ENCODE assay signal across 8 mouse cellular contexts in genomic region chr5:118002059-118002458, GRCm38 (mm10). TPM values are rescaled to one million over a fixed set of nuclear protein-coding genes. Genes with fewer than 3 reads are reported as not detected.
DNase-seq lines count a peak whose midpoint lies in the region; ATAC-seq and TF ChIP-seq lines count a peak whose summit lies in the region.

No protein-coding gene starts in this region.

- DNase-seq in neural tube, embryonic 10.5 days (ENCODE audit: extremely low spot score, low spot score): peak; percentile 79
- peak; percentile 72 to 84 for DNase-seq in cerebellum, adult 2 months
- DNase-seq in forebrain, postnatal 0 days: peak; percentile 81
- peak; percentile 84 for DNase-seq in hindbrain, postnatal 0 days (ENCODE audit: low spot score)
- DNase-seq in left cerebral cortex, postnatal 36 days (ENCODE audit: low spot score in 2 of 2): peak; percentile 52 to 64
- peak; percentile 88 for DNase-seq in midbrain, embryonic 14.5 days
- peak; percentile 79 for DNase-seq in stomach, postnatal 0 days (ENCODE audit: low spot score)

- H3K4me1 ChIP-seq in neural tube, embryonic 15.5 days: no peaks in the 10 kb centered on the region; the same call in 1 of the 2 replicates
- H3K4me1 ChIP-seq in cerebellum, adult 2 months (ENCODE audit: control insufficient read depth, insufficient read depth, low read length): peaks cover 47% of the 10 kb centered on the region
- no peaks in the 10 kb centered on the region for H3K4me1 ChIP-seq in forebrain, postnatal 0 days (ENCODE audit: insufficient read depth)
- H3K4me1 ChIP-seq in hindbrain, postnatal 0 days (ENCODE audit: insufficient read depth, low read length): no peaks in the 10 kb centered on the region
- H3K4me1 ChIP-seq in midbrain, embryonic 14.5 days (ENCODE audit: control insufficient read depth, insufficient read depth, low read length): no peaks in the 10 kb centered on the region
- H3K4me1 ChIP-seq in stomach, postnatal 0 days (replicated peaks; ENCODE audit: control insufficient read depth, insufficient read depth): no peaks in the 10 kb centered on the region

- peaks cover 94% of the 10 kb centered on the region for H3K36me3 ChIP-seq in neural tube, embryonic 15.5 days
- peaks cover 95% of the 10 kb centered on the region for H3K36me3 ChIP-seq in forebrain, postnatal 0 days (ENCODE audit: insufficient read depth)
- H3K36me3 ChIP-seq in hindbrain, postnatal 0 days (ENCODE audit: insufficient read depth, low read length): peaks cover 79% of the 10 kb centered on the region
- H3K36me3 ChIP-seq in midbrain, embryonic 14.5 days (ENCODE audit: control insufficient read depth, insufficient read depth, low read length): peaks cover 97% of the 10 kb centered on the region
- H3K36me3 ChIP-seq in stomach, postnatal 0 days (ENCODE audit: control insufficient read depth, insufficient read depth, low read length): peaks cover 23% of the 10 kb centered on the region; the same call in 1 of the 2 replicates

- TF ChIP-seq CTCF in cerebellum, adult 2 months (IDR thresholded peaks at IDR 0.05; ENCODE audit: borderline replicate concordance, insufficient read depth, low read depth, low read length): peak; percentile 95
- peak; percentile 95 for TF ChIP-seq CTCF in forebrain, postnatal 0 days (IDR thresholded peaks at IDR 0.05; ENCODE audit: low read depth)
- TF ChIP-seq CTCF in hindbrain, postnatal 0 days (IDR thresholded peaks at IDR 0.05; ENCODE audit: low read depth): peak; percentile 99
- TF ChIP-seq CTCF in stomach, postnatal 0 days (IDR thresholded peaks at IDR 0.05; ENCODE audit: low read depth): peak; percentile 94

- no peak overlapping the region for H3K4me2 ChIP-seq in neural tube, embryonic 15.5 days
- no peak overlapping the region for H3K4me2 ChIP-seq in forebrain, postnatal 0 days (ENCODE audit: low read depth)
- no peak overlapping the region for H3K4me2 ChIP-seq in hindbrain, postnatal 0 days (ENCODE audit: low read depth, low read length)
- no peak overlapping the region for H3K4me2 ChIP-seq in midbrain, embryonic 14.5 days (ENCODE audit: low read length)
- H3K4me2 ChIP-seq in stomach, postnatal 0 days (replicated peaks; ENCODE audit: low read depth): no peak overlapping the region

- TF ChIP-seq POLR2A in cerebellum, adult 2 months (IDR thresholded peaks at IDR 0.05; ENCODE audit: borderline replicate concordance, insufficient read depth, low read length): no peak

- H3K9ac ChIP-seq in neural tube, embryonic 15.5 days (replicated peaks): no peak overlapping the region
- no peak overlapping the region for H3K9ac ChIP-seq in forebrain, postnatal 0 days
- H3K9ac ChIP-seq in hindbrain, postnatal 0 days (replicated peaks; ENCODE audit: low read length): no peak overlapping the region
- no peak overlapping the region for H3K9ac ChIP-seq in midbrain, embryonic 14.5 days (replicated peaks; ENCODE audit: low read length)
- H3K9ac ChIP-seq in stomach, postnatal 0 days (ENCODE audit: low read length): no peak overlapping the region

- H3K4me3 ChIP-seq in neural tube, embryonic 15.5 days (replicated peaks): no peak overlapping the region
- no peak overlapping the region for H3K4me3 ChIP-seq in cerebellum, adult 2 months (replicated peaks; ENCODE audit: insufficient read depth, low read depth, low read length)
- H3K4me3 ChIP-seq in forebrain, postnatal 0 days (ENCODE audit: low read depth, low read length): no peak overlapping the region
- no peak overlapping the region for H3K4me3 ChIP-seq in hindbrain, postnatal 0 days (ENCODE audit: low read length)
- no peak overlapping the region for H3K4me3 ChIP-seq in midbrain, embryonic 14.5 days (replicated peaks; ENCODE audit: low read depth, low read length)
- H3K4me3 ChIP-seq in stomach, postnatal 0 days (ENCODE audit: low read depth, low read length): no peak overlapping the region

- no peaks in the 10 kb centered on the region for H3K9me3 ChIP-seq in neural tube, embryonic 15.5 days (replicated peaks)
- no peaks in the 10 kb centered on the region for H3K9me3 ChIP-seq in forebrain, postnatal 0 days (ENCODE audit: low read length)
- H3K9me3 ChIP-seq in hindbrain, postnatal 0 days (ENCODE audit: low read length): no peaks in the 10 kb centered on the region
- H3K9me3 ChIP-seq in midbrain, embryonic 14.5 days (ENCODE audit: control insufficient read depth, low read length): no peaks in the 10 kb centered on the region
- no peaks in the 10 kb centered on the region for H3K9me3 ChIP-seq in stomach, postnatal 0 days (ENCODE audit: control insufficient read depth, low read length)

- TF ChIP-seq EP300 in stomach, postnatal 0 days (optimal IDR thresholded peaks at IDR 0.05): no peak

- intact Hi-C loops in left cerebral cortex, postnatal 36 days (cut with DNase I): no loop called here

- 35% methylated on average over 9 of the region's 9 CpGs for WGBS in neural tube, embryonic 15.5 days
- WGBS in cerebellum, adult 2 months: 21% methylated on average over 9 of the region's 9 CpGs
- WGBS in forebrain, postnatal 0 days: 32% methylated on average over 9 of the region's 9 CpGs
- 23% methylated on average over 9 of the region's 9 CpGs for WGBS in hindbrain, postnatal 0 days
- WGBS in midbrain, embryonic 14.5 days: 33% methylated on average over 9 of the region's 9 CpGs
- WGBS in stomach, postnatal 0 days: 36% methylated on average over 9 of the region's 9 CpGs

- ATAC-seq in neural tube, embryonic 15.5 days (ENCODE audit: low FRiP score): no peak
- peak; percentile 47 for ATAC-seq in forebrain, postnatal 0 days
- peak; percentile 60 for ATAC-seq in hindbrain, postnatal 0 days
- ATAC-seq in midbrain, embryonic 14.5 days (ENCODE audit: low FRiP score, low TSS enrichment): peak; percentile 24; the same call in 1 of the 2 replicates
- no peak for ATAC-seq in stomach, postnatal 0 days (ENCODE audit: low FRiP score, low TSS enrichment)

- H3K27me3 ChIP-seq in neural tube, embryonic 15.5 days (replicated peaks): no peaks in the 10 kb centered on the region
- H3K27me3 ChIP-seq in cerebellum, adult 2 months (ENCODE audit: control insufficient read depth, insufficient read depth, low read length): no peaks in the 10 kb centered on the region
- H3K27me3 ChIP-seq in forebrain, postnatal 0 days (ENCODE audit: insufficient read depth, low read length): no peaks in the 10 kb centered on the region
- H3K27me3 ChIP-seq in hindbrain, postnatal 0 days (ENCODE audit: insufficient read depth, low read length): no peaks in the 10 kb centered on the region
- no peaks in the 10 kb centered on the region for H3K27me3 ChIP-seq in midbrain, embryonic 14.5 days (ENCODE audit: control insufficient read depth, insufficient read depth, low read length)
- H3K27me3 ChIP-seq in stomach, postnatal 0 days (ENCODE audit: control insufficient read depth, insufficient read depth, low read length): no peaks in the 10 kb centered on the region

- H3K27ac ChIP-seq in neural tube, embryonic 15.5 days (replicated peaks): no peak overlapping the region
- no peak overlapping the region for H3K27ac ChIP-seq in cerebellum, adult 2 months (ENCODE audit: insufficient read depth, low read length)
- no peak overlapping the region for H3K27ac ChIP-seq in forebrain, postnatal 0 days (ENCODE audit: low read depth, low read length)
- no peak overlapping the region for H3K27ac ChIP-seq in hindbrain, postnatal 0 days
- H3K27ac ChIP-seq in midbrain, embryonic 14.5 days (replicated peaks; ENCODE audit: low read depth, low read length): no peak overlapping the region
- H3K27ac ChIP-seq in stomach, postnatal 0 days (replicated peaks): no peak overlapping the region

RNA-seq across cellular contexts. Expression of gene Tesc, which starts 25.5 kb away (rescaled TPM):
- 3.5 and 3.9 TPM in 2 replicates for polyA plus RNA-seq in neural tube, embryonic 15.5 days (2015; fragmentation: Nextera tagmentation; extraction: Ambion mirVana)
- polyA plus RNA-seq in cerebellum, adult 2 months (2012; rRNA removed): 95.4 and 102 TPM in 2 replicates
- total RNA-seq in forebrain, postnatal 0 days (2014; rRNA removed): 8.5 and 13.0 TPM in 2 replicates
- 12.2 and 19.9 TPM in 2 replicates for polyA plus RNA-seq in forebrain, postnatal 0 days (2015; fragmentation: Nextera tagmentation; extraction: Ambion mirVana)
- total RNA-seq in hindbrain, postnatal 0 days (2014; rRNA removed): 1.4 and 3.8 TPM in 2 replicates
- polyA plus RNA-seq in hindbrain, postnatal 0 days (2015; fragmentation: Nextera tagmentation; extraction: Ambion mirVana): 6.9 and 7.5 TPM in 2 replicates
- total RNA-seq in left cerebral cortex, postnatal 36 days (2021): 10 to 100 TPM; 83.4 to 97.3 TPM
- 4.4 and 4.9 TPM in 2 replicates for polyA plus RNA-seq in midbrain, embryonic 14.5 days (2014; fragmentation: Nextera tagmentation; extraction: Ambion mirVana)
- polyA plus RNA-seq in stomach, postnatal 0 days (2015; fragmentation: Nextera tagmentation; extraction: Ambion mirVana): 112 and 116 TPM in 2 replicates

RNA-seq across cellular contexts. Expression of gene Fbxo21, which starts 25.5 kb away (rescaled TPM):
- 127 and 143 TPM in 2 replicates for polyA plus RNA-seq in neural tube, embryonic 15.5 days (2015; fragmentation: Nextera tagmentation; extraction: Ambion mirVana)
- polyA plus RNA-seq in cerebellum, adult 2 months (2012; rRNA removed): 114 and 124 TPM in 2 replicates
- 176 and 197 TPM in 2 replicates for total RNA-seq in forebrain, postnatal 0 days (2014; rRNA removed)
- polyA plus RNA-seq in forebrain, postnatal 0 days (2015; fragmentation: Nextera tagmentation; extraction: Ambion mirVana): 150 and 161 TPM in 2 replicates
- total RNA-seq in hindbrain, postnatal 0 days (2014; rRNA removed): 194 and 198 TPM in 2 replicates
- 126 and 134 TPM in 2 replicates for polyA plus RNA-seq in hindbrain, postnatal 0 days (2015; fragmentation: Nextera tagmentation; extraction: Ambion mirVana)
- 100 to 1,000 TPM; 110 to 111 TPM for total RNA-seq in left cerebral cortex, postnatal 36 days (2021)
- 128 and 163 TPM in 2 replicates for polyA plus RNA-seq in midbrain, embryonic 14.5 days (2014; fragmentation: Nextera tagmentation; extraction: Ambion mirVana)
- polyA plus RNA-seq in stomach, postnatal 0 days (2015; fragmentation: Nextera tagmentation; extraction: Ambion mirVana): 19.2 and 20.7 TPM in 2 replicates

Comparison
In these comparisons a context has a peak if more than half of its experiments do, and no peak if none do; other contexts are left out.
1. ATAC-seq: peak in forebrain, postnatal 0 days (single experiment), hindbrain, postnatal 0 days (single experiment) and midbrain, embryonic 14.5 days (single experiment); none in neural tube, embryonic 15.5 days (single experiment) and stomach, postnatal 0 days (single experiment).
2. Peak in every context shown above with its lines, with median percentiles within 50 percentile points of each other: DNase-seq and CTCF ChIP-seq.